Comparison of ENCODE assay signal across 8 mouse cellular contexts in genomic region chr17:26675845-26676244, GRCm38 (mm10). TPM values are rescaled to one million over a fixed set of nuclear protein-coding genes. Genes with fewer than 3 reads are reported as not detected.
DNase-seq lines count a peak whose midpoint lies in the region; ATAC-seq and TF ChIP-seq lines count a peak whose summit lies in the region.

No protein-coding gene starts in this region.

- H3K4me2 ChIP-seq in heart, embryonic 14.5 days (ENCODE audit: low read length), result peak overlapping the region; percentile 82

- no peak for ATAC-seq in heart, embryonic 14.5 days (ENCODE audit: insufficient number of reproducible peaks, insufficient read depth, low FRiP score, low read depth)
- ATAC-seq in G1E (ENCODE audit: extremely low read depth, insufficient number of reproducible peaks, low FRiP score, poor library complexity, severe bottlenecking), result no peak

- H3K9me3 ChIP-seq in heart, embryonic 14.5 days (ENCODE audit: control insufficient read depth, low read length), result no peaks in the 10 kb centered on the region
- H3K9me3 ChIP-seq in G1E (replicated peaks), result no peaks in the 10 kb centered on the region; the same call in 1 of the 2 replicates
- no peaks in the 10 kb centered on the region for H3K9me3 ChIP-seq in hindbrain, embryonic 10.5 days
- no peaks in the 10 kb centered on the region for H3K9me3 ChIP-seq in midbrain, embryonic 10.5 days (replicated peaks)

- no peak for TF ChIP-seq CTCF in G1E (IDR thresholded peaks at IDR 0.05; ENCODE audit: low read depth, low read length)

- DNase-seq in heart, adult 9 months (ENCODE audit: low spot score in 2 of 2), result no peak
- no peak for DNase-seq in G1E (ENCODE audit: low spot score)
- no peak for DNase-seq in hindbrain, embryonic 10.5 days (ENCODE audit: low spot score)
- no peak for DNase-seq in midbrain, embryonic 10.5 days (ENCODE audit: low spot score)
- no peak for DNase-seq in frontal cortex, postnatal 36 days (ENCODE audit: low spot score in 2 of 2)
- no peak for DNase-seq in thymus, postnatal 0 days (ENCODE audit: low spot score)
- DNase-seq in spleen, adult 18-20 months, result no peak

- H3K9ac ChIP-seq in heart, embryonic 14.5 days (ENCODE audit: low read length), result peak overlapping the region; percentile 85

- H3K4me3 ChIP-seq in heart, embryonic 14.5 days (ENCODE audit: control insufficient read depth in 1 of 2, insufficient read depth in 1 of 2, low read depth in 1 of 2, low read length in 2 of 2), result peak overlapping the region; percentile 71 to 83
- peak overlapping the region; percentile 94; the same call in 1 of the 2 replicates for H3K4me3 ChIP-seq in G1E (ENCODE audit: low read depth, low read length)
- H3K4me3 ChIP-seq in hindbrain, embryonic 10.5 days, result peak overlapping the region; percentile 86
- H3K4me3 ChIP-seq in midbrain, embryonic 10.5 days, result peak overlapping the region; percentile 92

- 0 out of 2 replicates have a peak, but pooled peaks cover 4% of the 10 kb centered on the region for H3K36me3 ChIP-seq in heart, embryonic 14.5 days (ENCODE audit: control insufficient read depth, insufficient read depth, low read length)
- H3K36me3 ChIP-seq in G1E (replicated peaks), result peaks cover 21% of the 10 kb centered on the region
- H3K36me3 ChIP-seq in hindbrain, embryonic 10.5 days, result no peaks in the 10 kb centered on the region
- H3K36me3 ChIP-seq in midbrain, embryonic 10.5 days, result peaks cover 9% of the 10 kb centered on the region

- WGBS in heart, embryonic 14.5 days, result 24% methylated on average over 7 of the region's 7 CpGs
- WGBS in hindbrain, embryonic 10.5 days, result 25% methylated on average over 7 of the region's 7 CpGs
- WGBS in midbrain, embryonic 10.5 days, result 27% methylated on average over 7 of the region's 7 CpGs

- H3K4me1 ChIP-seq in heart, embryonic 14.5 days (ENCODE audit: control insufficient read depth in 2 of 2, insufficient read depth in 2 of 2, low read length in 2 of 2), result peaks cover 4 to 25% of the 10 kb centered on the region in 2 experiments; a peak in 3 of 4 replicates
- peaks cover 59% of the 10 kb centered on the region for H3K4me1 ChIP-seq in G1E (ENCODE audit: insufficient read depth, low read depth, low read length)
- peaks cover 25% of the 10 kb centered on the region for H3K4me1 ChIP-seq in hindbrain, embryonic 10.5 days (replicated peaks)
- H3K4me1 ChIP-seq in midbrain, embryonic 10.5 days, result peaks cover 23% of the 10 kb centered on the region

- H3K27me3 ChIP-seq in heart, embryonic 14.5 days (ENCODE audit: control insufficient read depth, insufficient read depth, low read length), result no peaks in the 10 kb centered on the region
- peaks cover 3% of the 10 kb centered on the region; the same call in 1 of the 2 replicates for H3K27me3 ChIP-seq in G1E (ENCODE audit: insufficient read depth, low read length)
- no peaks in the 10 kb centered on the region for H3K27me3 ChIP-seq in hindbrain, embryonic 10.5 days (ENCODE audit: insufficient read depth, poor library complexity, severe bottlenecking)
- no peaks in the 10 kb centered on the region for H3K27me3 ChIP-seq in midbrain, embryonic 10.5 days (ENCODE audit: low read depth, poor library complexity, severe bottlenecking)

- H3K27ac ChIP-seq in heart, embryonic 14.5 days (replicated peaks in 1 of 2; ENCODE audit: control insufficient read depth in 1 of 2, insufficient read depth in 1 of 2, low read depth in 2 of 2, low read length in 2 of 2), result peak overlapping the region in 1 of 2 experiments; percentile 91; a peak in 2 of 4 replicates
- peak overlapping the region; percentile 90 for H3K27ac ChIP-seq in hindbrain, embryonic 10.5 days
- peak overlapping the region; percentile 87 for H3K27ac ChIP-seq in midbrain, embryonic 10.5 days (replicated peaks)

RNA-seq across cellular contexts. Expression of gene Atp6v0e, which starts 12.8 kb away (rescaled TPM):
- 227 and 228 TPM in 2 replicates for polyA plus RNA-seq in heart, embryonic 14.5 days (2014; fragmentation: Nextera tagmentation; extraction: Ambion mirVana)
- total RNA-seq in G1E (2014; fragmentation: Nextera tagmentation), result 115 and 117 TPM in 2 replicates
- total RNA-seq in G1E (2017), result 325 and 357 TPM in 2 replicates
- polyA plus RNA-seq in G1E (2012), result 7.6 and 9.6 TPM in 2 replicates
- polyA plus RNA-seq in hindbrain, embryonic 10.5 days (2016; fragmentation: Nextera tagmentation; extraction: Ambion mirVana), result 140 and 149 TPM in 2 replicates
- polyA plus RNA-seq in midbrain, embryonic 10.5 days (2016; fragmentation: Nextera tagmentation; extraction: Ambion mirVana), result 117 and 122 TPM in 2 replicates
- 352 and 361 TPM in 2 replicates for polyA plus RNA-seq in thymus, postnatal 0 days (2015; fragmentation: Nextera tagmentation; extraction: Ambion mirVana)

RNA-seq across cellular contexts. Expression of gene Crebrf, which starts 39.6 kb away (rescaled TPM):
- 6.8 and 8.3 TPM in 2 replicates for polyA plus RNA-seq in heart, embryonic 14.5 days (2014; fragmentation: Nextera tagmentation; extraction: Ambion mirVana)
- total RNA-seq in G1E (2014; fragmentation: Nextera tagmentation) (66.3 and 72.2 TPM in 2 replicates), G1E (2017) (49.4 and 51.3 TPM in 2 replicates)
- polyA plus RNA-seq in G1E (2012), result 1.6 TPM in 2 replicates
- 3.4 and 4.6 TPM in 2 replicates for polyA plus RNA-seq in hindbrain, embryonic 10.5 days (2016; fragmentation: Nextera tagmentation; extraction: Ambion mirVana)
- 3.5 and 3.8 TPM in 2 replicates for polyA plus RNA-seq in midbrain, embryonic 10.5 days (2016; fragmentation: Nextera tagmentation; extraction: Ambion mirVana)
- 18.3 and 21.4 TPM in 2 replicates for polyA plus RNA-seq in thymus, postnatal 0 days (2015; fragmentation: Nextera tagmentation; extraction: Ambion mirVana)

Comparison
In these comparisons a context has a peak if more than half of its experiments do, and no peak if none do; other contexts are left out.
1. RNA of gene Atp6v0e, which starts 12.8 kb away (polyA plus RNA-seq): 352 to 361 TPM in thymus, postnatal 0 days, 227 to 228 TPM in heart, embryonic 14.5 days, 140 to 149 TPM in hindbrain, embryonic 10.5 days and 117 to 122 TPM in midbrain, embryonic 10.5 days; 7.6 to 9.6 TPM in G1E; every median in the first group is over 10 times any median in the second.
2. Peak in every context shown above with its lines, with median percentiles within 50 percentile points of each other: H3K4me3 ChIP-seq.